ENCODE assay signal across 7 mouse cellular contexts in the genomic region with DNA sequence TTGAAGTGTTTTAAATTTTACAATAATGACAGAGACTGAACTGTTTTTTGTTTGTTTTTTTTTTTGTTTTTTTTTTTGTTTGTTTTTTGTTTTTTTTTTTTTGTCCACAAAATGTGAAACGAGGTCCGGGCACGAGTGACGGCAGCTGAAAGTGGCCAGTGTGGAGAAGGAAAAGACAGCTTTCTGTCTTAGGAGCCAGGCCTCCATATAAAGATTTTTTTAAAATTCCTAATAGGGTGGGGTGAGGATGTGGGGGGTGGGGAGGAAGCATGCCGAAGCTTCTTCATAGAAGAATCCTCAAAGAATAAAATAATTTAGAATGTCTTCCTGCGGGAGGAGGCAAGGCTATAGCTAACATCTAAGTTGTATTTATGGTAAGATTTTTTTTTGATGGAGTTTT.
DNase-seq lines count a peak whose midpoint lies in the region; ATAC-seq and TF ChIP-seq lines count a peak whose summit lies in the region.

No protein-coding gene starts in this region.

- peaks cover 7% of the 10 kb centered on the region; the same call in 1 of the 2 replicates for H3K36me3 ChIP-seq in forebrain, embryonic 10.5 days (replicated peaks)
- H3K36me3 ChIP-seq in intestine, postnatal 0 days (ENCODE audit: control insufficient read depth, insufficient read depth): 0 out of 2 replicates have a peak, but pooled peaks cover 3% of the 10 kb centered on the region
- H3K36me3 ChIP-seq in midbrain, embryonic 16.5 days (ENCODE audit: control insufficient read depth, insufficient read depth, low read length): no peaks in the 10 kb centered on the region

- peak overlapping the region; percentile 73 for H3K4me2 ChIP-seq in intestine, postnatal 0 days (replicated peaks; ENCODE audit: low read depth)
- H3K4me2 ChIP-seq in midbrain, embryonic 16.5 days (ENCODE audit: low read length): peak overlapping the region; percentile 73

- peaks cover 42% of the 10 kb centered on the region for H3K4me1 ChIP-seq in forebrain, embryonic 10.5 days
- H3K4me1 ChIP-seq in intestine, postnatal 0 days (replicated peaks; ENCODE audit: control insufficient read depth, insufficient read depth, low read length): no peaks in the 10 kb centered on the region
- H3K4me1 ChIP-seq in midbrain, embryonic 16.5 days (ENCODE audit: control insufficient read depth, insufficient read depth, low read length): peaks cover 23% of the 10 kb centered on the region

- ATAC-seq in intestine, postnatal 0 days: no peak
- ATAC-seq in midbrain, embryonic 16.5 days: no peak

- peak overlapping the region; percentile 95 for H3K27ac ChIP-seq in forebrain, embryonic 10.5 days
- H3K27ac ChIP-seq in intestine, postnatal 0 days (ENCODE audit: low read depth, low read length): peak overlapping the region; percentile 70; the same call in 1 of the 2 replicates
- peak overlapping the region; percentile 88 for H3K27ac ChIP-seq in midbrain, embryonic 16.5 days (ENCODE audit: low read length)

- H3K9ac ChIP-seq in intestine, postnatal 0 days (ENCODE audit: low read depth, low read length): peak overlapping the region; percentile 69
- peak overlapping the region; percentile 85 for H3K9ac ChIP-seq in midbrain, embryonic 16.5 days (ENCODE audit: low read depth, low read length)

- peak; percentile 43 for DNase-seq in retina, embryonic 14.5 days (ENCODE audit: low spot score)
- no peak for DNase-seq in retina, postnatal 1 day
- no peak for DNase-seq in forebrain, embryonic 10.5 days (ENCODE audit: extremely low spot score, low spot score)
- no peak for DNase-seq in frontal cortex, postnatal 14 days (ENCODE audit: low spot score in 2 of 2)
- DNase-seq in testis, postnatal 14 days (ENCODE audit: low spot score): no peak

- 13% methylated on average over 6 of the region's 6 CpGs for WGBS in forebrain, embryonic 10.5 days
- WGBS in intestine, postnatal 0 days: 2% methylated on average over 6 of the region's 6 CpGs
- 1% methylated on average over 6 of the region's 6 CpGs for WGBS in midbrain, embryonic 16.5 days

- TF ChIP-seq CTCF in intestine, postnatal 0 days (IDR thresholded peaks at IDR 0.05; ENCODE audit: low read depth): no peak

- no peaks in the 10 kb centered on the region for H3K27me3 ChIP-seq in forebrain, embryonic 10.5 days (ENCODE audit: poor library complexity, severe bottlenecking)
- H3K27me3 ChIP-seq in intestine, postnatal 0 days (replicated peaks; ENCODE audit: control insufficient read depth, insufficient read depth, low read length): no peaks in the 10 kb centered on the region
- no peaks in the 10 kb centered on the region for H3K27me3 ChIP-seq in midbrain, embryonic 16.5 days (ENCODE audit: control insufficient read depth, insufficient read depth, low read depth, low read length)

- no peaks in the 10 kb centered on the region for H3K9me3 ChIP-seq in forebrain, embryonic 10.5 days
- no peaks in the 10 kb centered on the region for H3K9me3 ChIP-seq in intestine, postnatal 0 days (ENCODE audit: control insufficient read depth)
- no peaks in the 10 kb centered on the region for H3K9me3 ChIP-seq in midbrain, embryonic 16.5 days (replicated peaks; ENCODE audit: control insufficient read depth, low read length, poor library complexity, severe bottlenecking)

- peak overlapping the region; percentile 75 for H3K4me3 ChIP-seq in forebrain, embryonic 10.5 days
- peak overlapping the region; percentile 50 for H3K4me3 ChIP-seq in intestine, postnatal 0 days (ENCODE audit: low read depth, low read length)
- peak overlapping the region; percentile 81 for H3K4me3 ChIP-seq in midbrain, embryonic 16.5 days (ENCODE audit: low read depth, low read length)
